Mouse (Mus musculus) megakaryocyte progenitor cell, adult 5-6 weeks (primary cell): Measurements from ENCODE around the gene 3110082J24Rik. TPM values are rescaled to one million over a fixed set of nuclear protein-coding genes. Genes with fewer than 3 reads are reported as not detected.
A peak's percentile ranks its signal among the peaks of the same experiment; 100 is the strongest.

Experiments used
- ATAC-seq: replicated peaks from 2 replicates; pipeline ENCODE4 v1.8.0; 2016; ENCODE audit warnings: mild to moderate bottlenecking, moderate TSS enrichment, inconsistent platforms; ENCODE audit not compliant: poor library complexity
- total RNA-seq, 2 experiments: library from RNA; stranded (forward) in 1 of 2; stranded (reverse) in 1 of 2; fragments of 157-497, 149-512 nt in 1 of 2; fragments of 200-1000 nt in 1 of 2; gene quantifications; 2 replicates each; pipeline versions ENCODE4 v1.2.3 to v1.2.4; 2015 to 2017

3110082J24Rik gene
- total RNA-seq (2015) (not detected in 2 replicates), total RNA-seq (2017) (not detected in 2 replicates)

DNA sequence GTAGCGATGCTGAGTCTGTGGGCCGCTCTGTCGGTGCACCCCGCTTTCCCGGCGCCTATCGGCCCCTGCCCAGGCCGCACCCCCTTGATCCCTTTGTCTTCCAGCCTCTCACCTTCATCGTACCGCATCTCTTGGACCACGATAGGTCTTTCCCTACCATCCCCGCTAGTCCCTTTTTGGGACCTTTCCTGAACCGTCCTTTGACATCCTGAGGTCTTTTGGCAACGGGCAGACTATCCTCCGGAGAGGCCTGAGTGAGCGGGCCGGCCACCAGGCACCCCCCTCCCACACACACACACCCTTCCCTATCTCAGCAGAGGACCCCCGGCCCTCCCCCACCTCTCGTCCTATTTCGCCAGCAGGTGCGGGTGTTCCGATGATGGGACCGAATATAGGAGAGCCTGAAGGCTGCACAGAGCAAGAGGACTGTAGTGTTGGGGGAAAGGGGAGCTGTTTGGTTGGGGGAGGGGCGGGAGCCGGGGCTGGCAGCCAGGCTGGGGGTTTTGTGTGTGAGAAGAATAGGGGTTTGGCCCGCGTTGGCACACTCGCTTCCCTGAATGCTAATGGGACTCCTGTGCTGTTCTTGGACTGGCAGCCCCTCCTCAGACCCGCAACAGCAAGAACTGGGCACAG, at the start of gene 3110082J24Rik:
Gene 3110082J24Rik, minus strand, starts transcription at position 419 of the 633 bp plus-strand sequence.
- no peak for ATAC-seq

DNA sequence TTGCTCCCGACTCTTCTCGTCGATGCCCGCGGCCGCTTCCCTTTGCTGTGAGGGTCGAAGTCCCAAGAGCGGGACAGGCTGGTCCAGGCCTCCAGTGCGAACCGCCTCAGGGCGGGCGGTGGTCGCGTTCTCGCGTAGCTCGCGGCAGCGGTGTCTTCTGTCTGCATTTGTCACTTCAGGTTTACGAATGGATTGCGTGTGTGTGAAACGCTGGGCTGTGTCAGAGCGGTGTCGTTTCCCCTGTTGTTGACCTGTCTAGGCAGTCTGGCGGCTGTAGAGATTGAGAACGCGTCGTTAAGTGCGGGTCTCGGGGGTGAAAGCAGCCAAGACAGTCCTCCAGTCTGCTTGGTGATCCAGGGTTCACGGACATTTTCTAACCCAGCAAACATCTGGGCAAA, 49.5 kb upstream of the 3110082J24Rik start:
- peak; percentile 44 for ATAC-seq

DNA sequence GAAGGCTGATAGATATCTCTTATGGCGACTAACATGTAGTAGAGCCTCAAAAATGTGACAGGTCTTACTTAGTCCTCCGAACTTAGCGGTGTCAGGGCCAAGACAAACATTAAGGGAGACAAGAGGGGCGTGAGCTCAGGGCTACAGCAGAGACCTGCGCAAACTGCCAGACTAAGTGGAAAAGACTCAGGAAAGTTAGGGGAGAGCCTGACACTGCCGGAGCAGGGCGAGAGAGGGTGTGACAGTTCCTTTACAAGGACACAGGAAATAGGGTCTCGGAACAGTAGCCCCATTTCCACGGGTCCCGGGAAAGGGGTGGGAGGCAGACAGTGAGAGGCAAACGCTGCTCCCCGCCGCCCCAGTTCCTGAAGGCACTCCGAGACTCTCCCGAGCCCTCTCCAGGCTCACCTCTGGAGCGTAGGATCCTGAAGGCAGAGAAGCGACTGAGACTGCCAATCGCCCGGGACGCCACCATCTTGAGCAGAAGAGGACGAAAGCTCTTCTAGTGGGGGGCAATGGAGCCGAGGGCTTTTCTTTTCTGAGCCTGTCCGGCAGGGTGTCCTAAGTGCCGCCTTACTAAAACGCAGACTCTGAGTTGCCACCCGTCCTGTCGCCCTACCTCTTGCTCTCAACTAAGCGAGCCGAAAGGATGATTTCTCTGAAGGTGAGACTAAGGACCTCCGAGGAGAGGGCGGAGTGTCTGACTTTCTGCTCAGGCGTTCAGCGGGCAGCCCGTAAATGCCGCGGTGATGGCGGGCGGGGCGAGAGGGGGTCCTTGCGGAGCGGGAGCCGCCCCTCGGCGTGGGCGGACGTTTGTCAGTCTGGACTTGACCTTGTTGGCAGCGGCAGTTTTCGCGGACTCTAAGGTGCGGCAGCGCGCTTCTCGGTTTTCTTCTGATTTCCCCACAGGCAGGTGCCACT, 48.8 kb upstream of the 3110082J24Rik start, which contains the start of the genes Hadha and Hadhb:
Gene Hadha, minus strand, starts transcription at position 689 of the 921 bp plus-strand sequence.
Gene Hadhb, plus strand, starts transcription at position 775 of the 921 bp plus-strand sequence.
- ATAC-seq = peak; percentile 91

DNA sequence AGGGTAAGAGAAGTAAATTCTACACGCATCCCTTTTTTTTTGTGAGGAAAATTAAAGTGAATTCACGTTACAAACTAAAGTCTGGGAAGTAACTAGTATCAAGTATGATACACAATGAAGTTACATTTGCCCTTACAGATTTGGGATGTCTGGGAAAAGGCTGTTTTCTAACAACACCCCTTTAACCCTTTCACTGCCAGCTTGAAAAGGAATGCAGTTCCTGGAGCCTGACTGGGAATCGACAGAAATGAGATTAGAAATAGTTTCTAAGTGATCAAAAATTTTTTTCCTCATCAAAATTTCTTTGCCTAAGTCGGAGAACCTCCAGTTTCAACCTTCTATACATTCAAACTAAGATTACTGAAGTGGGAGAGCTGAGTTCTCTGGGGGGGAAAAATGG, 48.1 kb upstream of the 3110082J24Rik start:
- no peak for ATAC-seq

DNA sequence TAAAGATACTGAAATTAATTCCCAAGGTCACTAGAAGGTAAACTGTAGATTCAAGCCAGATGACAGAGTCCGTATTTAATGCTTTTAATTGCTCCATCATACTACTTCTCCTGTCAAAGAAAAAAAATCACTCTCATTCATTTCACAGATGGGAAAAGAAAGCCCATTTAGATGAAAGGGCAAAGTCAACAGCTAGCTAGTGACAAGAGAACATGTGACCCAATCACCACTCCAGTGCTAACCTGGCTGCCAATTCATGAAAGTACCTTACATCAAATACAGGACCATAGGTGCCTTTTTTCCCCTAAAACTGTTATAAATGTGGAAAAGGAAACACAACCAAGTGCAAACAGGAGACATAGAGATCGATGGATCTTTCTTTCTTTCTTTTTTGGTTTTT, 47.3 kb upstream of the 3110082J24Rik start:
- no peak for ATAC-seq

DNA sequence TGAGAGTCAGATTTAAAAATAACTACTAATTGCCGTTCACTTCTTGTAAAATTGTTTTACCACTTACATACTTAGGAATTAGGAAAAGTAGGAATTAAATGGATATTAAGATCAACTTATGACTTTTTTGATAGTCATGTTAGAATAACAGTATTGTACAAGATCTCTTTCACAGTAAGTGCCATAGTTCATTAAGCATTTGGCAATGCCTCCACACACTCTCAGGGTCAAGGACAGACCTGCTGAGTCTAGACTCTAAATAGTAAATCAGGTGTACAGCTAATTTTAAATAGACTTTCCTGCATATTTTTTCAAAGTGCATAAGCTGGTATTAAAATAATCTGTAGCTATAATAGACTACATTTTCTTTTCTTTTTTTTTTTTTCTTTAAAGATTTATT, 46.5 kb upstream of the 3110082J24Rik start:
- no peak for ATAC-seq

DNA sequence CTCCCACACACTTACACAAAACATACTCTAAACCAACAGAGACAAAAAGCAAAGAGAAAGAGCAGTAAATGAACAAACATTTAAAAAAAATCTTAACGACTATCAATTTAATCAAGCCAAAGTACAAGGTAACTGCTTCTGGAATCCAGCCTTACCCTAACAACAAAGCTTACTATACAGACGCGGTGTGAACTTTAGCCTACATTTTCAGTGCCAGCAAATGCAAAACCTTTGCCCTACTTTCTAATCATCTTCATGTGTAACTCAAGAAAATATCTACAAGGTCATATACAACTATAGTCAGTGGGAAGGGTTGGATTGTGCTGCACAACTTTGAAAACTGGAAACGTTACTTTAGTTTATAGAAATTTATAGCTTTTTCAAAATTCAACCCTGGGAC, 46.1 kb upstream of the 3110082J24Rik start:
- ATAC-seq = no peak

DNA sequence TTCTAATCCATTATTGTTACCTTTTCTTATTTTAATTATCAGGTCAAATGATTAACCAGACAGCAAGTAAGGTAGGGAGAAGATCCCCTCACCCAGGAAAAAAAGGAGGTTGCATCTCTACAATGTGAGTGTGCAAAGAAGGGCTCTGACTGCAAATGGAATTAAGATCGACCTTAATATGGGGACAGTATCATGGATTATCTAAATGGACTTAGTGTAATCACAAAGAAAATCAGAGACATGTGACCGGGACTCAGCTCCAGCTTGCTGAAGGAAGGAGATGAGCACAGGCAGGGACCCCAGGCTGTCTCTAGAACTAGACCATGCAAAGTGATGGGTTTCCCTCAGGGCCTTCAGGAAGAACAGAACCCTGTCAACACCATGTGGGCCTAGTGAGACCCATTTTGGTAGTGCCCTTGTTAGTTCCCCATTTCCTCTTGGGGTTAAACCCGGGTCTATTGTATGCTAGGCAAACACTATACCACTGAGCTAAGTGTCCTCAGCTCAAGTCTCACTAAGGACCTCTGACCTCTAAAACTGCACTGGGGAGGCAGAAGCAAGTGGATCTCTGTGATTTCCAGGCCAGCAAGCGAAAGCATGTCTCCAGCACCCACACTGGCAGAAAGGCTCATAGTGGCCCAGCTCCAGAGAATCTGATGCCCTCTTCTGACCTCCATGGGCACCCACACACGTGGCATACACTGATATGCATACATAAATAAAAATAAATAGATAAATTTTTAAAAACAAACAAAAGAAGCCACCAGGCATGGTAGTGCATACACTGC, 42.4 kb upstream of the 3110082J24Rik start:
- ATAC-seq = no peak

DNA sequence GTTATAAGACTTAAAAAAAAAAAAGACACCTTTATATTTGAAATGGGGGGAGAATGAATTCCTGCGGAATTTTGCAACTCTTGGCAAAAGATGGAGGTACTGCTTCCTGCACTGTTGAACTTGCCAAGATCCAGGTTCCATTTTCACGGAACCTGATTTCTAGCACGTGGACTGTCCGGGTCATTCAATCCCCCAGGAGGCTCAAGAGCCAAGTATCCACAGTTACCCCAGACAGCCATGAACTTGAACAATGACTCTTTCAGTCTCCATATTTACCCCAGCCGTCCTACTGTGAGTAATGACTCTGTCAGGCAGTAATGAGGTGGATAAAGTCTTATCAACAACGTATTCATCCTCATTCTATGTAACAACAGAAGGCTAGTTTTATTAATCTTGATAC, 40.6 kb upstream of the 3110082J24Rik start:
- no peak for ATAC-seq

DNA sequence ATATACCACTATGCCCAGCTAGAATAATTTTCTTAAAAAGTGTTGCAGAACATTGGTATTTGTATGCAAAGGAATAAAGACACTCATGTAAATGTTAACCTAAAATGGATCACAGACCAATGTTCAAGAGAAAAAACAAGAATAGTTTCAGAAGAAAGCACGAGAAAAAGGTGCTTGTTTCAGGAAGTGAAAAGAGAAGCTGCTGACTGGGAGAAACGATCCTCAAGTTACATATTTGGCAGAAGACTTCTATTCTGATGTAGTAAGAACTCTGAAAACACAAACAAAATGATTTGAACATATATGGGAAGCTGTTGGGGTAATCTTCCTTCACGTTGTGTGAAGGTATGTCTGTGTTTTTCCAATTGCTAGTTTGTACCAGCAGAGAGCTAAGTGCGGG, 32.3 kb upstream of the 3110082J24Rik start:
- no peak for ATAC-seq

DNA sequence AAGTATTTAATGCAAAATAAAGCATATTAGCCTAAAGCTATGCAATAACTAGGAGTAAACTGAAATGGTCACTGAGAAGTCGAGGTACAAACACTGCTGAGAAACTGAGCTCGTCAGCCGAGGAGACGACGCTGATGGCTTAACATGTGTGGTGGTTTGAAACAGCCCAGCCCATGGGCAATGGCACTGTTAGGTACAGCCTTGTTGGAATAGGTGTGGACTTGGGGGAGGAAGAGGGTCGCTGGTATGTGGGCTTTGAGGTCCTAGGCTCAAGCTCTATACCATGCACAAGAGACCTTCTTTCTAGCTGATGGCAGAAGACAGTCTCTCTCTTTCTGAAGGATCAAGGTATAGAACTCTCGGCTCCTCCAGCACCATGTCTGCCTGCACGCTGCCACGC, 31.4 kb upstream of the 3110082J24Rik start:
- no peak for ATAC-seq

DNA sequence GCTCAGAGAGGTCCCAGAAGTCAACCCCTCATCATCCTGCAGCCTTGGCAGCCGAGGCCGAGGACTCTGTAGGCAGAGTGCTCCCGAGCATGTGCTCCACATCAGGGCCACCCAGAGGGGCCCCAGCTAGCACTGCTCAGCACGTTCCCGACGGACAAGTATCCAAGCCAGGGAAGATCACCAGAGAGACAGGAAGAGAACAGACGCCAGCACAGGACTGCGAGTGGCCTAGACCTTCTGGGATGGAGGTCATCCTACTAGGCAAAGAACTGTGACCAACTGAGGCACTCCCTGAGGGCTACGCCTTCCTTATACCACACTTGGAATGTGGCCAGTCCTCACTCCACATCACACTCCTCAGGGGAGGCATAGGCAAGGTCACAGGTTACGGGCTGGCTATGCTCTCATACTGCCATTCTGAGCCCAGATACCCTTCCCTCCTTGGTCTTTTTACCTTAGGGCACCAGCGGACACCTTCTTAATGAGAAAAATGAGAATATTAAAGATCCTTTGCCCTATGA, 29.9 kb upstream of the 3110082J24Rik start:
- no peak for ATAC-seq

DNA sequence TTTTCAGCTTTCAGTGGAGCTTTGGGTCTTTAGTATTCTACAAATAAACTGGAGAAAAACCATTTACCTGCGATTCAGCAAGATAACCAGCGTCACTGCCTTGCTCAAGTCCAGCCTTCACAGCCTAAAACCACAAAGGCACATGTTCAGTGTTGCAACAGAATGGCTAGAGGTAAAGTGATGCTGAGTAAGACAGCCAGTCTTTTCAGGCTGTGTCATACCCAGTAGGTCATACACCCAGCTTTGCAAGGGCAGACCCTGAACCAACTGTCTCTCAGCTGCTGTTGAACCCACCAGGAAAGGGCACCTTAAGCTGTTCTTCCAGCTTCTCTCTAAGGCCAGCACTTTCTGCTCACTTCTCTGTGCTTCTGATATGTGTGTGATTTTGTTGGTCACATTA, 26.3 kb upstream of the 3110082J24Rik start:
- 0 out of 2 replicates have a peak, but pooled peaks have one; percentile 34 for ATAC-seq

DNA sequence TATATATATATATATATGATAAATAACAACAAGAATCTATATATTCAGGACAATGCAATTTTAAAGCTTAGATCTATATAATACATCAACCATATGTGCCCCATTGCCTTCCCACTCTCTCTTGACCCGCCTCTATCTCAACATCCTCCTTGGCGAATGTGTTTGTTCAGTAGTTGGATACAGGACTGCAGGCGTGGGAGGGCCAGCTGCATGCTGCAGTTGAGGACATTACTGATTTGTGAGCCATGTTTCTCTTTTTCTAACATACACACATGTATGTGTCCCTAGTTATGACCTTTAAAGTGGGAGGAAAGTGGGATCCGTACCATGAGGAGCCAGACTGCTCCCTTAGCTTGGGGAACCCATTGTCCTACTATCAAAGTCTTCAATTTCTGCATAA, 25.4 kb upstream of the 3110082J24Rik start:
- ATAC-seq = no peak

DNA sequence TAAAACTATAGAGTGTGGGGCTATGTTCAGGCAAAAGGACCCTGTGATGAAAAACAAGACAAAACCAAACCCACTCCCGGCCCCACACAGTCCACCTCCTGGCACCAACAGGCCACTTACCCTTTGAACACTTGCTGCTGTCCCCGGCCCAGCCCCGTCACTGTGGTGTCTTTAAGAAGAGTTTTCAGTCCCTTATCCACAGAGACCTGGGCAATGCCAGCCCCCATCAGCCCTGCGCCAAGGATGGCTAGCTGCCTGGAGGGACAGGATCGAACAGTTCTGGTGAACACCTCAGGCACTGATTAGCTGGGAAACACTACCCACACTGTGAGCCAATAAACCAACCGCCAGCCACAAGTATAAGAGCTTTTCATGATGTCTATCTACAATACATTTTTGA, 22.8 kb upstream of the 3110082J24Rik start:
- ATAC-seq = no peak

DNA sequence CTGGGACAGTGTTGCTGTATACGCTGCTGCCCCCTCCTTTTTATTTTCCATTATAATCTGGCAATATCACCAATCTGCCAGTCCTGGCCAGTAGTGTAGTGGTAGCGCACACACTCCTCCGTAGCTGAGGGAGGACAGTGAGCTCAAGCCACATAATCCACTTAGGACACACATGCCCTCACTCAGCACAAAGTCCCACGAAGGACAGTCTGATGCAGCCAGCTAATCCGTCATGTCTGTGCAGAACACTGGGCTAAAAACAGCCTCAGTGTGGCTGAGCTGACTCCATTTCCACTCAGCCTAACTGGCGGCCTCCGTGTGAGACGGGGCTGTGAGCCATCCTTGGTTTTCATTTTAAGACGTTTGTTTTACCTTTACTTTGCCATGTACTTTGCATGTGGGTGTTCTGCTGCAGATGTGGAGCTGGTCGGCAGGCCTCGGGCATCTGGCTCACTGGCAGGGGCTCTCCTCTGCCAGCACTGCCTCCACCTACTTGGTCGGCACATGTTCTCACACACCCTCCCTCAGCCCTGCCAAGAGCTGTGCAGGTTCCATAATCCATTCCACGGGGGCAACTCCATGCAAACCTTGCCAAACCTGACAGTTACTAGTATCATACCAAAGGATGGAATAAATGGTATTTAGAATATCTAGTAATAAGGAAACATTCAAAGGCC, 22.2 kb upstream of the 3110082J24Rik start:
- ATAC-seq = no peak

DNA sequence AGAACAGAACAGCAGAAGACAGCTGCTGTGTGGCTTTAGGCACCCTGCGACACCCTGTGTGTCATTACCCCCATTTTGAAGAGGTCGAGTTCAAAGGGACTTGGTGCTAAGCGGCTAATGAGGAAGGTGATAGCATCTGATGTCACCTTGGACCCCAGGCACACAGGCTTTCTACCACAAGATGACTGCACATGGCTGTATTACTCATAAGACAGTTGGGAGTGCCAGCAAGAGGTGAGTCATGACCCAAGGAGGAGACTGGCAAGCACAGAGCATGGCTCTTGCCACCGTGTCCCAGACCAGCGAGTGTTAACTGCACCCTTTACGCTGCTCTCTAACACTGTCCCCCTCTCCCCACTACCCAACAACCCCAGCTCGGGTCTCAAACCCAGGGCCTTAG, 20.9 kb upstream of the 3110082J24Rik start:
- no peak for ATAC-seq

DNA sequence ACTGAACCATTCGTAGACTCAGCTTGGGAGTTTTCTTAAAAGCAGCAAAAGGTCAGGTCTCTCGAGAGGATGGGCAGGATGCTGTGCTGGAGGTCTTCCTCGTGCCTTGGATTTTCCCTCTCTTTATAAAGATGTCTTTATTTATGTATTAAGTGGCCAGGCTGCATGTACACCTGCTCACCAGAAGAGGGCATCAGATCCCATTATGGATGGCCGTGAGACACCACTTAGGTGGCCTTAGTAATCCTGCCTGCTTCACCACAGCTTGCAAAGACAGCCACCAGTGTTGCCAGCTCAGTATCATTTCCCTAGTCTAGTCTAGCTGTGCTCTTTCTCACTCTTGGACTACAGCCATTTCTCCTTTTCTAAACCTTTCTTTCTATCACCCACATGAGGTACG, 19.7 kb upstream of the 3110082J24Rik start:
- ATAC-seq = peak; percentile 83

DNA sequence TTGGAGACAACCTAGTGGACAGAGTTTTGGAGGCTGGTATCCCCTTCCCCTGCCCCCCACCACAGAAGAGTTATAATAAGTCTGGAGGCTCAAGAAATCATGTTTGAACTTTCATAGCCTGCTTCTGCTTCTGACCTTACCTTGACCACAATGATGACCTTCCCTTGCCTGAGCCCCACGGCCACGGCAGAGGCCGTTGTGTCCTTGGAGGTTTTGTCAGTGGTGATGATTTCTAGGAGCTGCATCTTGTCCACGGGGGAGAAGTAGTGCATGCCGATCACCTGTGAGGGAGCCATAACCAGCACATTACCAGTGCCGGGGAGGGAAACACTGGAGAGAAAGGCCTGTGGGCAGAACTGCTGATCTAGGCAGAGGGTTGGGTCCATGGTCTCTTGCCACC, 16.6 kb upstream of the 3110082J24Rik start:
- ATAC-seq = no peak

DNA sequence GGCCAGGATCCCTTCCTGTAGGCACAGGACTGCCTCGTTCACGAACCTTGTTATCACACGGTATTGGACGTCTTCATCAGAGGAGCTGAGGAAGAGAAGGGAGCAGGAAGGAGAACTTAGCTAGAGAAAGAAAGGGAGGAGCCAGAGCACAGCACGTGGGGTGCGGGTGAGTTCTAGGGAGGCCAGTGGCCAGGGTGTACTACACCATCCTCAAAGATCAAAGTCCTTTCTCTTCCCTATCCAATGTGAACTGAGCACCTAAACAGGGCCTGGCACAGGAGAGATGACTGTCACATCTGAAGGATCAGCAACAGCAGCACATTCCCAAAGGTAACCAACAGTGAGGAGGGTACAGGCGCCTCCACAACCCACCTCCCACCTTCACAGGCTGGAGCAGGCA, 14.2 kb upstream of the 3110082J24Rik start:
- no peak for ATAC-seq
